In the genomic region with DNA sequence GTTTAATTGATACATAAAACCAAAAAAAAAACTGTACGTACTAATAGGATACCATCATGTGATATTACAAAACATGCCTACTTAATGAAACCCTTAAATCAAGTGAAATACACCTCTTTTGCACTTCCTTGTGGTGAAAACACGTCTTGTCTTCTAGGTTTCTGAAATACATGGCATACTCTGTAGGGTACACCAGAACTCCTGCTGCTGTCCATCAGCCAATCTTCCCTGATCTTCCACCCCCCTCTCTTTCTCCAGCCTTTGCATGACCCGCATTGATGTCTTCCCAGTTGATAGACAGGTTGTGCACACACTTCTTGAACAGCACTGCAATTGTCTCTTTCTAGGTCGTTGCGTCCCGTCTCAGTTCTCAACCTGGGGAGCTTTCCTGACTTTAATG, we compare ENCODE assay signal across 17 mouse cellular contexts.
"Had no signal": no experiment of that assay in that cellular context is flagged by ENCODE, and none has a peak within 500 bp of the region (broad histone marks: within the 10 kb centered on the region; RNA-seq: fewer than 3 reads in every experiment).

No protein-coding gene starts in this region.

- ATAC-seq: liver, postnatal 0 days; lung, postnatal 0 days had no signal

- H3K27me3 ChIP-seq: lung, embryonic 15.5 days; midbrain, embryonic 12.5 days; neural tube, embryonic 12.5 days; stomach, embryonic 15.5 days had no signal

- DNase-seq: liver, postnatal 0 days; lung, adult 2 months; lung, postnatal 14 days; lung, postnatal 36 days; midbrain, embryonic 14.5 days; right cerebral cortex, postnatal 14 days; thymus, adult 2 months; thymus, postnatal 25 days; thymus, postnatal 4 days had no signal

- H3K4me1 ChIP-seq: midbrain, embryonic 12.5 days; stomach, embryonic 15.5 days had no signal

- H3K4me2 ChIP-seq: lung, embryonic 15.5 days; midbrain, embryonic 12.5 days; neural tube, embryonic 12.5 days; stomach, embryonic 15.5 days had no signal

- H3K9ac ChIP-seq: liver, postnatal 0 days; lung, embryonic 15.5 days; midbrain, embryonic 12.5 days; neural tube, embryonic 12.5 days; stomach, embryonic 15.5 days had no signal

- H3K4me3 ChIP-seq: lung, embryonic 15.5 days; megakaryocyte, embryonic 14.5 days; midbrain, embryonic 12.5 days; neural tube, embryonic 12.5 days; stomach, embryonic 15.5 days had no signal

- H3K9me3 ChIP-seq: lung, embryonic 15.5 days; midbrain, embryonic 12.5 days; neural tube, embryonic 12.5 days; stomach, embryonic 15.5 days had no signal

- H3K27ac ChIP-seq: lung, embryonic 15.5 days; macrophage; midbrain, embryonic 12.5 days; neural tube, embryonic 12.5 days; stomach, embryonic 15.5 days; stomach, postnatal 0 days had no signal

- H3K36me3 ChIP-seq: lung, embryonic 15.5 days; midbrain, embryonic 12.5 days; neural tube, embryonic 12.5 days; stomach, embryonic 15.5 days had no signal
